Mouse (Mus musculus) gastrocnemius, adult 18-20 months (tissue): Measurements from ENCODE around the gene Mfsd4b1. TPM values are rescaled to one million over a fixed set of nuclear protein-coding genes. Genes with fewer than 3 reads are reported as not detected.
"Not testable (repeated sequence)": the region's sequence is repeated elsewhere in the genome, so short reads cannot be mapped to it uniquely, and the experiment has no call there.

Experiments
- DNase-seq: peaks from one replicate; pipeline ENCODE4 v3.0.0; 2021; ENCODE audit warnings: low spot score
- total RNA-seq, 2 experiments: library from RNA; stranded (reverse); gene quantifications; 2 replicates each; pipeline ENCODE4 v1.2.3; 2021

Mfsd4b1 gene
- total RNA-seq, 2 experiments from 2014 or later = 2.0 to 2.2 TPM

DNA sequence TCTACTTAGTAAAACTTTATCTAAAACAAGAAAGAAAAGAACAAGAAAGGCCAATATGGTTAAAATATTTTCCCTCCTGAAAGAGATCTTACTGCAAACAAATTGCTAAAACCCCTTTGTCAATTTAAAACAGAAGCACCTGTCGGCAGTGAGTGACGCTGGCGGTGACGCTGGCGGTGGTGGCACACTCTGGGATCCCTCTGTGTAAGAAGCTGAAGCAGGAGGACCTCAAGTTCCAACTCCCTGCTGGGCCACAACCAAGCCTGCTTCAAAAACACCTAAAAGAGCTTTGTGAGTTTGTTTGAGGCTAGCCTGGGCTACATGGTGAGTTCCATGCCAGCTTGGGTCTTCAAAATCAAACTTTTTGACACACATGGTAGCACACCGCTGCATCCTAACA is 9.9 kb upstream of the Mfsd4b1 start:
- DNase-seq = no peak

DNA sequence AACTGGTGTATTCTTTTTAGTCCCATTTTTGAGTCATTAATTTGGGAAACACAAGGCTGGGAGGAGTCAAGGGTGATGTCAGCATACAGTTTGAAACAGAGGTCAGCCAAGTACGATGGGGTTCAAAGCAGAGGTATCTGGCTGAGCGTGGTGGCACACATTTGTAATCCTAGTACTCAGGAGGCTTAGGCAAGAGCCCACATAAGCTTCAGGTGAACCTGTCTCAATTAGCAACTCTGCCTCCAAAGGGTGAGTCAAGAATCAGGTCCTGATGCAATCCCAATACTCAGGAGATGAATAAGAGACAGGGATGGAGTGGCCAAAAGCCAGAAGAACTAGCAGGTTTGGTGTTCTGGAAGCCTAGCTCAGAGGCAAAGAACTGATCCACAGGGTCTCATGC is 7.8 kb upstream of the Mfsd4b1 start:
- DNase-seq = no peak

DNA sequence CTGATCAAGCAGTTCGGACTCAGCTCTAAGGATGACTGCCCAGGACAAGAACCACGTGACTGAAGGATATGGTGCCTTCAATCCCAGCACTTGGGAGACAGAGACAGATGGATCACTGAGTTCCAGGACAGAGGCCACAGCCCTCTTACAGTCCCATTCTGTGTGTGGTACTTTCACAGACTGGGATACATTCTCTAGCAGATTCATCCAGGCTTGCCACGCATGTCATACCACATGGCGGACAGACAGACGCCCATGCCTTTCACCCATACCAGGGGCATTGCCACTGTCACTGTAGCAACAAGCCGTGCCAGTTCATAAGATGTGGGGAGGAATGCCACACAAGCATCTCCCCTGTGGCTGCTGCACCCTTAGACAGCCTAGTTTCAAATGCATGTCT is 5.6 kb upstream of the Mfsd4b1 start:
- no peak for DNase-seq

DNA sequence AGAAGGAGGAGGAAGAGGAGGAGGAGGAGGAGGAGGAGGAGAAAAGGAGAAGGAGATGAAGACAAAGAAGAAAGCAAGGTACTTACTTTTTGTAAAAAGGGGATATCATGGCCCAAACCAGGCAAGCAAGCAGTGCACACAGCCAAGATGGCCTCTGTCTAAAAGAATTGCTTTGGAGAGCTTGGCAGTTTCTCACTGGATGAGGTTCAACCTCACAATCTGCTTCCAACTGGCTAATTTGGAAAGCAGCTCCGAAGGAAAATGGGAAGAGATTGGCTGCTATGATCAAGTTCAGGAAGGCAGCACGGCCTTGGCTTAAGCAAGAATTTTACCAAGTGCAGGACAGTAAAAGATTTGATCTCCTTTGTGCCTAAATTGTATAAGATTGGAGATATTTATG is 4.5 kb upstream of the Mfsd4b1 start:
- DNase-seq = no peak

DNA sequence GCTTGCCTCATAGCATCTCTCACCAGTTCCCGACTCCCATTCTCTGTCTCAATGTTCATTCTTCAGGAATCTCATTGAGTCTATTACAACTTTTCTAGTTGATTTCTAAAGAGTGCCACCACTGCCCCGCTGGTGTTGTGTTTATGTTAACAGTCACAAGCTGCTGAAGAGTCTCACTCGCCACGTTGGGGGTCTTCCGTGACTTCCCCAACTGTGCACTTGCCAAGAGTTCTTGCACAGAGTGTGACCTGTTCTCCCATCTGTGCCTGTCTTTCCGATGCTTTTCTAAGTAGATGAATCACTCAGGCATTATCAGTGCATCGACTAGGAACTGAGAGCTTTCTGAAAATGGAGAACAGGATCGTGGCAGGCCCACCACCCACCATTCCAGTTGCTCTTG is 3.0 kb upstream of the Mfsd4b1 start:
- DNase-seq = no peak

DNA sequence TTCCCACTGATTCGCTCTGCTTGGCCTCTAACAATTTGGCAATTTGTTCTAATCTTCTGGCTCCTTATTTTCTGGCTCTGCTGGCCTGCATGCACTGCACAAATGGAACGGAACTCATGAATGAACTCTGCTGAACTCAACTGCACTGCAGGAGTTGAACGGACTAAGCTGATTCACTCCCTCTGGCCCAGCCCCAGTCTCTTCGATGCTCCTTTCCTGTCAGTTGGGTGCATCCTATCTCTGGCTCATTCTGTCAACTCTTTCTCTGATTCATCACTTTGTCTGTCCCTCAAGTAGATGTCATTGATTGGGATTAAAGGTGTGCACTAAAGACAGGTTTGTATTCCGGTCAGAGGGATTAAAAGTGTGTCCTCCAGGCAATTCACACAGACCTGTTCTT is 1.5 kb upstream of the Mfsd4b1 start:
- no peak for DNase-seq

DNA sequence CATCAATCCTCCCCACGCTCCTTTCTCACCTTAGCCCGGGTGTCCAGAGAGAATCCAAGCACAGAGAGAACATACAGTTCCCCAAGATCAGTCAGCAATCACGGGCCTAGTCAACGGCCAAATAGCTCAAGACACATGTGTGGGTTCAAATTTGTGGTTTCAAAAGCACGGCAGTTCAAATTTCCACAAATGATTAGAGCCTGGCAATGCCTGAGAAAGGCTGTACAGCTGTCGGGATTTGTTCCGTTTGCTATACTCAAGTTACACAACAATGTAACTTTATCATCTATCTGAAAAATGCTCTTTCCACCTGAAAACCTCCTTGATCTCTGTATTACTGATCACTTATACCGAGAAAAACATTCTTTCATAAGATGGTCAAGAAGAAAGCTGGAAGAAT is 492 bp upstream of the Mfsd4b1 start:
- no peak for DNase-seq

DNA sequence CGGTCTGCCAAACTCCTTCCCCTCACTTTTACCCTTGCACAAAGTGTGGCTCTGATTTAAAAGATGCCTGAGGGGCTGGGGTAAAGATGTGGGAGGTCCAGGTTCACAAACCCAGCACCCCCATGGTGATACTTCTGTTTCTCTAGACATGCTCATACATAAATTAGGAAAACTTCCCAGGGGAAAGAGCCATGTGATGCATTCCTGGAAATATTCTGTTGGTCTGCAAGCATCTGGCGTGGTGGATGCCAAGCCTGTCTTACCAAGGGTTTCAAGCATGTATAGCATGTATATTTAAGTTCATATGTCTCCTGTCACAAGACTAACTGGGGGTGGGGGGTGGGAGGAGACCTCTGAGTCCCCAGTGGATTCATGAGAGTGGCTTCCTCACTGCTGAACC is 4.7 kb downstream of the Mfsd4b1 start:
- no peak for DNase-seq

DNA sequence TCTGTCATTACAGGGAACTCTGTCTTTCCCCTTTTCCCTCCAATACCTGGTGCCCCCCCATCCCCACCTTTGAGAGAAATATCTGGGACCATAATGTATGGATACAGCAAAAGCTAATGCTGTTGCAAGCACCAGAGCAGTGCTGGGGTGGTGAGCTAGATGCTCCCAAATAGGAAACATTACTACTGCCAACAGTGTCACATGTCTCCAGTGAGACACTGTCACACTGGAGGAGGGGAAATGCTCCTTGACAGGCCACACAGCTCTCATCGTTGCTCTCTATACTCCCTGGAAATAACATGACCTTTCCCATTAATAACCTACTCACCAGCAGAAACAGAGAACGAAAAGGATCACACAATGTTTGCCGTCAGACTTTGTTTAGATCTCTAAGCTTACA is 5.6 kb downstream of the Mfsd4b1 start:
- DNase-seq = peak; percentile 48

DNA sequence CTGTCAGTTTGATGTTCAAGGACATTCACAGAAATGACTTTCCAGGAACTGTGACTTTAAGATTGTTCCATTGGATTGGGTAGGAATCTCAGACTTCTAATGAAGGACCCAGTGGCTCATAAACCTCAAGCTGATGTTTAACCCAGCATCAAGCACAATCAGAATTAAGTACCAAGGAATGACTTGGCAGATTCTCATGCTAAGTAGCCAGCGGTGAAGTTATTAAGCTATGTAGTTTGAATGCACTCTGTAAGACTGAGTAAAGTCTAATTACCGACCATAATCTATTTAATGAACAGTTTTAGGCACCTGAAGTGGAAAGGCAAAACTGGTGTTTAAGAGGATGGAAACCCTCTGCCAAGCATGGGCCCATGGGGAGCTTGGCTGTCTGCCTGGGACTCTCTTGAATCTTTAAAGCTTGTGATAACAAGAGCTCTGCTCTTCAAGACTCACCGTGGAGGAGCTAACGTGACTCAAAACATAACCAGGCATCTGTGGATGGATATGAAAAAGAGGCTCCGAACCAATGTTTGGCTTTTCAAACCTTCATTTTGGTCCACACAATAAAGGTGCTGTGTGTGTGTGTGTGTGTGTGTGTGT is 6.7 kb downstream of the Mfsd4b1 start:
- DNase-seq = no peak

DNA sequence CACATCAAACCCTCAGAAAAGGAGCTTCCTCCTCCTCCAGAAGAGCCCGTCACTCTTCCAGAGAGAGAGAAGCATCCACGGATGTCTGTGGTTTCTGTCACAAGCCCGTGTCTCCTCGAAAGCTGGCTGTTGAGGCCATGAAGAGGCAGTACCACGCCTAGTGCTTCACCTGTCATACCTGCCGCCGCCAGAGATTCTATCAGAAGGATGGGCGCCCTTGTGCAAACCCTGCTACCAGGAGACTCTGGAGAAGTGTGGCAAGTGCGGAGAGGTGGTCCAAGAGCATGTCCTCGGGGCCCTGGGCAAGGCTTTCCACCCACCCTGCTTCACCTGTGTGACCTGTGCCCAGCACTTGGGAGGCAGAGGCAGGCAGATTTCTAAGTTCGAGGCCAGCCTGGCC is 15.5 kb downstream of the Mfsd4b1 start:
- DNase-seq = no peak

DNA sequence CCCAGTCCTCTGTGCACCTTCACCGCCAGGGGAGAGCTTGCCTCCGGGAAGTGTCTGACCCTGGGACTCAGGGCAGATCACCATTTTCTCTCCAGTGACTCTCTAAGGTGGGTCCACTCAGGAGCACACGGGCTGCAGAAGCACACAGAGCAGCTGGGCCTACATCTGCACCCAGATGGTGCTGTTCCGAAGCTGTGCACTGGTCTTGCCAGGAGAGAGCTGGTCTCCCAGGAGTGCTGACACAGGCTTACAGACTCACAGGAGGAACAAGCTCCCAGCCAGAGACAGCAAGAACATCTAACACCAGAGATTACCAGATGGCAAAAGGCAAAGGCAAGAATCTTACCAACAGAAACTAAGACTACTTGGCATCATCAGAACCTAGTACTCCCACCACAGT is 16.2 kb downstream of the Mfsd4b1 start:
- not testable (repeated sequence) for DNase-seq

DNA sequence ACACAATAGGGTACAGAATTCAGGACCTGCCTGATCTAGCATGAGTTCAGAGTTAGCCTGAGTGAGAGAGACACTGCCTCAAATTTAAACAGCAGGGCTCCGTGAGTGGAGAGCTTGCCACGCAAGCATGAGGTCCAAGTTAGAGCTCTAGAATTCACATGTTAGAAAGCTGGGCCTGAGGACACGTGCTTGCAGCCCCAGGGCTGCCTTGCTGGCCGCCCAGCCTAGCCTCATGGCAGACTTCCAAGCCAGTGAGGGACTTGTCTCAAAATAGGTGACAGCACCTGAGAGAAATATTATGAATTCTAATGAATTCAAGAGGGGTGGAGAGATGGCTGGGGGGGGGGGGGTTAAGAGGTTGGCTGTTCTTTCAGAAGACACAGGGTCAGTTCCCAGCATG is 17.1 kb downstream of the Mfsd4b1 start:
- DNase-seq = no peak

DNA sequence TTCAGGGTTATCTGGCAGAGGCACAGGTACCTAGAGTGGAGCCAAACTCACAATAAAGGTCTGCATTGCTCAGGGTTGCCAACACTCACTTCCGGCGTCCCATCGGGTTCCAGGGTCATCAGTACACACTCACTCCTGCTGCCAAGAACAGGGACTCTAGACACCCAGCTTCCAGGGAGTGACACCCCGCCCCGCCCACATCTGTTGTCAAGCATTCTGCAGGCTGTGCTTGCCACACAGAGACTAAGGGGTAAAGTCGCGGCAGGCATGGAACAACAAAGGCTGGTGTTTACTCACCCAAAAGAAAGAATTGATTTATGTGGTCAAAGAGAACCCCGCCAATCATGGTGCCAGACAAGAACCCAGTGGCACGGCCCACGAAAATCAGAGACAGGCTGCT is 18.1 kb downstream of the Mfsd4b1 start:
- no peak for DNase-seq

DNA sequence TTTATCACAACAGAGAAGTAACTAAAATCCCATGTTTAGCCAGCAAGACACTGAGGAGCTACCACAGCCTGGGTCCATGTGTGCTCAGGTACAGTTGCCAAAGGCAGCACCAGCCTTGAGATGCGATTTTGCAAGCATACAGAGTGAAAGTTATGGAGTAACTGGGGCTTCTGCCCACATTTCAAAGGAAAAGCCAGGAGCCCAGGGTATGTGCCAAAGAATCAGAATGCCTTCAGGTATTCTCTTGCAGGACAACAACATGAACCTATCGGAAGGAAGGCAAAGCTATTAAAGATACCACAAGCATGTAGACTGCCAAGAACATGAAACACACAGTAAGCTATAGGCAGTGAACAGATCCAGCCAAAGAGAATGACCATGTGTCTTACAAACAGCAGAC is 24.3 kb downstream of the Mfsd4b1 start:
- no peak for DNase-seq

DNA sequence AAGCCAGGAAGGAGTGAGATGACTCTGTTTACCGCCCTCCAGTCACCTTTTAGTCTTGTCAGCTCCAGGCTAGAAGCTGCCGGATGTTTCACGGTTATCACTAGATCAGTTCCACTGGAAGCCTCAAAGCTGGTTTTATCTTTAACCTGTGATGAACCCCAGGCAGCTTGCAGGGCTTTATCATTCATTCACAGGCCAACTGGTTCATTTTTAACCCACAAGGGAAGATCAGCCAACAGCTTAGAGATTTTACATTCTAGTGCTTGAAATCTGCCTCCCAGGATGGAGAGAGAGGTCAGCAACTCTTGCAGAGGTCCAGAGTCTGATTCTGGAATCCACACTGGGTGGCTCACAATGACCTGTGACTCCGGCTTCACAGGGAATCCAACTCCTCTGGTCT is 33.9 kb downstream of the Mfsd4b1 start:
- no peak for DNase-seq

DNA sequence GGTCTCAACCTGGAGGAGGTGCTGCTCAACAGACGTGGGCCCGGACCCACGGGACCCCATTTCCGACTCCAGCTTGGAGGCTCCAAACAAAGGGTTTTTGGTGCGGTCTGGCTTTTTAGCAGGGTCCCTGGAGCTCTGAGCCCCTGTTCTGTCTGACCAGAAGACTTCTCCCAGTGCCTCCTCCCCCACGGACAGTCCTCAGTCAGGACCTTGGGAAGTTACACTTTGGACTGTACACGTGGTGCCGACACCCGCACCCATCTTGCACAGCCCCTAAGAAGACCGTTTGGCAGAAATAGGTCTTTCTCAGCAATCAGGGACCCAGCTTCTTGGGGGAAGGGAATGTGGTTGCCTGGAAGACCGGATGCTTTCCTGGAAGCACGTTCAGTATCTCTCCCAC is 38.6 kb downstream of the Mfsd4b1 start, which contains the start of gene Mfsd4b5:
Gene Mfsd4b5, minus strand, starts transcription at position 181 of the 400 bp plus-strand sequence.
- no peak for DNase-seq

DNA sequence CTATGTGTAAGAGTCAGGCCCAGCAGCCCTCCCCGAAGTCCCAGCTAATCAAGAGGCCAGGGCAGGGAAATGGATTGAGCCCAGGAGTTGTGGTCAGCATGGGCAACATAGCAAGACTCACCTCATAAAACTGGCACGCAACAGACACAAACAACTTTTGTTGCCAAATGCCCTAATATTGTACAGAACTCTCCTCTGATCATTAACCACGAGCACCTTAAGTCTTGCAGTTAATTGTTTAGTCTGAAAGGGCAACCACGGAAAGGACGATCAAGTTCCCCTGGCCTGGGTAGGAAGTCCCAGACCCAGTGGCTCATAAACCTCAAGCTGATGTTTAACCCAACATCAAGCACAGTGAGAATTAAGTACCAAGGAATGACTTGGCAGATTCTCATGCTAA is 42.5 kb downstream of the Mfsd4b1 start:
- DNase-seq = no peak

DNA sequence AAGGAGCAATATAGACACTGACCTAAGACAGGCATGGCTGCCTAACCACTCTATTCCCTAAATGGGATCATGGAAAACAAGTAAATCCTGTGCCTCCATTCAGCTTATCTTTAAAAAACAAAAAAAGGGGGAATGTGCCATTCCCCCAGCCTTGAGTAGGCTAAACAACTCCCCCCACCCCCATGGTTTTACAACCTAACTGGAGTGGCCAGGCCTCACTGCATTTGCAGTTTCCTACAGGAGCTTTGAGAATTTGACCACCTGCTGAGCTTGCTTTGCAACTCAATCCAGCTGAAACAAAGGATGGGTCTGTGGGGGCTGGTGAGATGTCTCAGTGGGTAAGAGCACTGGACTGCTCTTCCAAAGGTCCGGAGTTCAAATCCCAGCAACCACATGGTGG is 46.8 kb downstream of the Mfsd4b1 start:
- DNase-seq = no peak

DNA sequence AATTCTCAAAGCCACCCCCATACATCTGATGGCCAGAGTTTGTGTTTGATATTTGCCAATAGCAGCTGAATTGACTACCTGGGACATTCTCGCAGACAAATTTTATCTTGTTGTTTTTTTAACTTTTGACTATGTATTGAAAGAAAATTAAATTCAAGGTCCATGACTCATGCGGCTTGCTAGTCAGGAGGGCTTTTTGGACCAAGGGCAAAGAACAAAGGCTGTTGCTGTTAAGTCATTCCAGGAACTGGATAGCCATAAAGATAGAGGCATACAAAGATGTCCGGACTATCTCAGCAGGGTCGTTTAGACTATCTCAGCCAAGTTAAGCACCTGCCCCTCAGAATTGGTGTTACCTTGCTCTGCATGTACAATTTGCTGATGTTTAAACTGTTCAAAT is 47.7 kb downstream of the Mfsd4b1 start:
- DNase-seq = no peak

DNA sequence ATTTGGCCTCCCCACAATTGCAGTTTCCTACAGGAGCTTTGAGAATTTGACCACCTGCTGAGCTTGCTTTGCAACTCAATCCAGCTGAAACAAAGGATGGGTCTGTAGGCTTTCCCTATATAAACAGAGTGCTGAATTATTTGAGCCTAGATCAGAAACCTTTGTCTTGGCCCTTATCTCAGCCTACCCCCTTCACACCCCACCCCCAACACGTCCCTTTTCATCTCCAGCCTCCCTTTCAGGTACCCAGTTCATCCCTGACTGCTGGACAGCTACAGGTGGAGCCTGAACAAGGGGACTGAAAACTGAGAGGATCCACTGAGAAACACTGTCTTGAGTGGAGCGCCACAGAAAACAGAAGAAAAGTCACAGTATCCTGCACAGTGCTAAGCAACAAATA is 49.3 kb downstream of the Mfsd4b1 start:
- no peak for DNase-seq

DNA sequence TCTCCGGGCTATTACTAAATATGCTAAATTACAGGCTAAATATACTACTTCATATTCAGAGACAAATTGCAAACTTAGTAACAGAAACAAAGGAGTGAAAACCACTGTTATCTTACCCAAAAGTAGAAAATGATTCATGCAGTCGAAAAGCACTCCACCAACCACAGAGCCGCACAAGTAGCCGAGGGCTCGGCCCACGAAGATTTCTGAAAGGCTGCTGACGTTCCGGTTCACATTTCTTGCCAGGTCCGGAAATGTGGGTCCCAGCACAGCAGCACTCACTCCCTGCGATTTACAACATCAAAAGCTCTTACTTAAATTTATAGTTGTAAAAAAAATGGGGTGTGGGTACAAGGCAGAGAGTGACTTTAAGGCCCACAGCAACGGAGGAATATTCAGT is 50.1 kb downstream of the Mfsd4b1 start:
- no peak for DNase-seq

DNA sequence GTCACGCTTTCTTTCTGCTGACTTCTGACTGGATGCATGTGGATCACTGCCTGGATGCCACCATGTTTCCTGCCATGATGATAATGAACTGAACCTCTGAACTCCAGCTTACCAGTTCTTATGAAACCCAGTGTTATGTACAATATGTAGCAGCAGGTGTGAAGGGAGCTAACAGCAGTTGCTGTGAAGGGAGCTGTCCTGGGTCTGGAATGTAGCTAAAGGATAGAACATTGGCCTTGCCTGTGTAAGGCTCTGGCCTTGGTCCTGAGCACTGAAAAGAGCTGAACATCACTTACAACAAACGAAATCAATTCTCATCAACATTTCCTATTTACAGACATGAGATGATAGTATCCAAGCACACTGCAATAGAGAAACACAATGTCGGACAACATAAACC is 57.6 kb downstream of the Mfsd4b1 start:
- DNase-seq = no peak

DNA sequence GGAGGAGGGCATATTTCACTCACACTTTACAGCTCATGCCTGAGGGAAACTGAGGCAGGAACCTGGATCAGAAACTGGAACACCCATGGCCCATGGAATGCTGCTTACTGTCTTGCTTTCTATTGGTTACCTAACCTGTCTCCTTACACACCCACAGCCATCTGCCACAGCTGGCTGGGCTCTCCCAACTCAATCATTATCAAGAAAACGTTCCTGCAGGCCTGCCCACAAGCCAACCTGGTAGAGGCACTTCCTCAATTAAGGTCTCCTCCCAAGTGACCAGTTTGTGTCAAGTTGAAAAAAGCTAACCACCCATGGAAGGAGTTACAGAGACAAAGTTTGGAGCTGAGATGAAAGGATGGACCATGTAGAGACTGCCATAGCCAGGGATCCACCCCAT is 63.2 kb downstream of the Mfsd4b1 start:
- DNase-seq = no peak
